Mouse (Mus musculus): ENCODE measurements around the gene Dhrs3.

Dhrs3 gene

DNA sequence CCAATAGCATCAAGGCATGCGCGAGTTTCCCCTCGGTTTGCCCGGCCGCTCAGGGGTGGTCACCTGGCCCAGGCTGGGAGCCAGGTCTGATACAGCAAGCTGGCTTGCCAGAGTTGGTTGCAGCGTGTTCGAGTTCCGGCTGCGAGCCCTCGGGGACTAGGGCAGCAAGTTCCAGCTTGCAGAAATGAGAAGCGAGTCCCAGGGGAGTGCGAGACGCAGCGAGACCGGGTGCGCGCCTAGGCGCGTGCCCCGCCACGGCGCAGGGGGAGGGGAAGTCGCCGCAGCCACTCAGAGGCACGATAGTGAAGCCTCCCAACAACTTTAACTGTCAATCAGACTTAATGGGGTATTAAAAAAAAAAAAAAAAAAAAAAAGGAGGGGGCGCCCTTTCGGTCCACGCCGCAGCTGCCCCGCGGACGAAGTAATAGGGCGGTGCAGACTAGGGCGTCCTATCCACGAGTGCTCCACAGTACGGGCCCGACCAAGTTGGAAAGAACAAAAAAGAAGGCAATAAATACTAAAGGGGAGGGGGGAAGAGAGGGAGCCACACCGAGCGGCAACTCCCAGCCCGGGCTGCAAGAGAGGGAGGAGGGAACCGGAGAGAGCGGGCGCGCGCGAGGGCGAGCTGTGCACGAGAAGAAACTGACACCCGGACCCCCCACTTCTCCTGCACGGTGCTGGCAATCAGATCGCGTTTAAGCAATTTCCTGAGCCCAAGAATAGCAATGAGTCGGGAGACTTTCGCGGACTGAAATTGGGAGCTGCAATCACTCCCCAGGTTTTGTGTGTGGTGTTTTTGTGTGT is at the start of gene Dhrs3:
TSS of gene Dhrs3 (plus strand) at position 695 of the 804 bp plus-strand sequence.
- peak; percentile 92 to 93 for DNase-seq (ENCODE audit: low spot score in 2 of 2)

DNA sequence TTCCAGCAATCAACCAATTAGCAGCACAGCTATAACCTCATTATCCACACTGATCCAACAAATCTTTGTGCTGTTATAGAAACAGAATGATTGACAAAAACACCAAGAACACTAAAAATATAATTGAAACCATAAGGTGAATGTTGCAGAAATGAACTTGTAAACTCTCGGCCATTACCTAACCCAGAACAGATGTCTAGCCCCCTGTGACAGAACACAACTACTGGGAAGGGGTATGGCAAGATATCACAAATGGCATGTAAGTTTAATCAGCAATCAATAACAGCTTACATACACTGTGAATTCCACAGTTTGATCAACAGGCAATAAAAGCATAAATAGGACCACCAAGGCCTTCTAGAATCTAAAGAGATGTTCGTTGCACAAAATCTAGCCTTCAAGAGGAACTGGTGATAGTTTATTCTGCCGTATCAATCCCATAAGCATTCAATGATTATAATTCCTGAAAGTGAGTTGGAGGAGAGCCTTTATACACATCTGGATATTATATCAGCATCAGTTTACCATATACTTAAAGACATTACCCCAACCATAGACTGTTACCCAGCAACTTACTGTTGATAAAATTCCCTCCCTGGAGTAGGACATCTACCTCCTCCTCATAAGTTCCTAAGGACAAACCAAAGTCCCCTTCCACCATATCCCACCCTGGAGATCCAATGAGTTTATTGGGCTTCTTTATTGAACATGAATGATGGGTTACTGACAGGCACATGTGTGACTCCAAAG is 30.7 kb upstream of the Dhrs3 start:
- DNase-seq (ENCODE audit: low spot score in 2 of 2) = no peak

DNA sequence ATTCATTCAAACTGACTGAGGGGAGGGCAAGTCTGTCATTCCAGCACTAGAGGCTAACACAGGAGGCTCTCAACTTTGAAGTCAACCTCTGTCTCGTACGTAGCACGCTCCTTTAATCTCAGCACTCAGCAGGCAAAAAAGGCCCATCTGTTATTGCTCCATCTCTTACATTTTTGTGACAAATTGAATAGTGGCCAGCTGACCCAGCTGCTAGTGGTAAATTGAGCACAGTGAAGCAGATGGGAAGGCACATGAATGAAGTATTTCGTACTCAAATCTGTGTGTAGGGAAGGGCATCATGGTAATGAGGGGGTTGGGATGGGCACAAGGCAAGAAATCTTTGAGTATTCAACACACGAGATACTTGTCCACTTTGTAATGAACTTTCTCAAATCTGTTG is 24.7 kb upstream of the Dhrs3 start:
- no peak for DNase-seq (ENCODE audit: low spot score in 2 of 2)

DNA sequence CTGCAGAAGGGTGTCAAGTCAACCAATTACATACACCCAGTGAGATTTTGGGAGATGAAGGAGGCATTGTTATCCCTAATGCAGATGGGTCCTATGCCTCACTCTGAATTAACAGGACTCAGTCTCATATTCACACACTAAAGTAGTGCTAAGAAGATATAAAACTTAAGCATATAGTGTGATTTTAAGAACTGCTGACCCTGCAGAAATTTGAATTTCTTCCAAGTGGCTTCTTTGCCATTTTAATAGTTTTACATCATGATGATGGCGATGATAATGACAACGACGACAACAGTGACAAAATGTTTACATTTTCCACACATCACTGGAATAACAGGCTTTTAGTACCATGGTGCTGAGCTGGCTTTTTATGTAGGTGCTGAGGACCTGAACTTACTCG is 24.0 kb upstream of the Dhrs3 start:
- no peak for DNase-seq (ENCODE audit: low spot score in 2 of 2)

DNA sequence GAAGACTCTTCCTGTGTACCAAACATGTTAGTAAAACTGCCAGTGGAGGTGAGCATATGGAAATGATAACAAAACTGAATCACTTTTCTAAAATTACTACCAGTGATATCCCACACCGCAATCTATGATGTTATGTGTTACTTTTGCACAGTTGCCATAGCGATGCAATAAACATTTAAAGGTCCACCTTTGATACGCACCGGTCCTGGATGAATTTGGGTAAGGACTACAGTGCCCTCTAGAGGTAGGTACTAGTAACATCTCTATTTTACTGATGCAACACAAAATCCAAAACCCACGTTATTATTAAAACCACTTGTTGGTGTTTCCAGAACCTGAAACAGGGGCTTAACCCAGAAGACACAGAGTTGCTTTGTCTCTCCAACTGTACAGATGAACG is 19.7 kb upstream of the Dhrs3 start:
- DNase-seq (ENCODE audit: low spot score in 2 of 2) = no peak

DNA sequence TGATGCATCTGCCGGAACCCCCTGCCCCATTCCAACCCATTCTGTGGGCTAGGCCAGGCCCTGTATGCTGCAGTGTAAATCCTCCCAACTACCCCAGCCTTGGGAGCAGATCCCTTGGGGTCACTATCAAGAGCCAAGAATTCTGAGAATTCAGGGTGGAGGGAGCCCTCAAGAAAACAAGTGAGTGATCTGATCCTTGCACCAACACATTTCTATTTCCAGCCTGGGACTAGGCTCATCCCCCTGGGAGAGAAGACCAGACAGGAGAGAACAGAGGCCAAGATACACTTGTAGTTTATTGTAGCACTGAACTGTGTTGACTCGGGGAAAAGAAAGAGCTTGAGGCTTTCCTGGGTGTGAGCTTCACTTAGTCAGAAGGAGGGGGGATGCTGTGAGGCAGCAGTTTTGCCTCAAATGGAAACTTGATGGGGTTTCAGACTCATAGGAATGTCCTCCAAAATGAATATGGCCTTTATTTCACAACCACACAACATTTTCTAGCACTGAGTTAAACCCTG is 17.0 kb upstream of the Dhrs3 start:
- no peak for DNase-seq (ENCODE audit: low spot score in 2 of 2)

DNA sequence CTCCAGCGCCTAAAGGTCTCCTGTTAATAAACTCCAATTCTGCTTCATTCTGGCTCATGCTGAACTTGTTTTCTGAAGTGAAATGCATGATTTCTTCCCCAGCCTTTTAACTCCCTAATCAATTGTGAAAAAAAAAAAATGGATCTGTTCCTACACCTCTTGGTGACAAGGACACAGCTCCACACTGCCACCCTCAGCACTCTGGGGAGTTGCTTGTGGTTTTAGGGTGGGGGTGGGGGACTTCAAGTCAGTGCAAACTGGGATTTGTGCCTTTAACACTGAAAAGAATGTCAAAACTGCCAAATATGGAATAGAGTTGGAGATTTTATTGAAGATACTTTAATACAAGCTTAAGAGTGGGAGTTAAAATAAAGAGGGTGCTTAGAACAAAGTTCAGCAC is 13.1 kb upstream of the Dhrs3 start:
- DNase-seq (ENCODE audit: low spot score in 2 of 2) = no peak

DNA sequence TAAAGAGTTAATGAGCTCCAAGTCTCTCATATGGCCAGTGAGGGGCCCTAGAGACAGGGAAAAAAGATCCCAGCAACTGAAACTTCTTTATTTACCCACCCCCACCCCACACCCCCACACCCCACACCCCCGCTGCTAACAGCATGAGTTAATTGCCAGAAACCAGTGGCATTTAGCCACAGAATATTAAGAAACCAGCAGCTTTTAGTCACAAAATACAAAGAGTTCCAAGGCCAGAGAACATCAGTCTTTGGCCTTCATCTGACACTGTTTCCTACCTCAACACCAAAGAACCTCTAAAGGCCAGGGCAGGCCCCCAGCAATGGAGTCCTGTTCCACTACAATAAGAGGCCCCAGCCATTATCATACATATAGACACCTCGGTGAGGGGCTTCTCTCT is 11.3 kb upstream of the Dhrs3 start:
- no peak for DNase-seq (ENCODE audit: low spot score in 2 of 2)

DNA sequence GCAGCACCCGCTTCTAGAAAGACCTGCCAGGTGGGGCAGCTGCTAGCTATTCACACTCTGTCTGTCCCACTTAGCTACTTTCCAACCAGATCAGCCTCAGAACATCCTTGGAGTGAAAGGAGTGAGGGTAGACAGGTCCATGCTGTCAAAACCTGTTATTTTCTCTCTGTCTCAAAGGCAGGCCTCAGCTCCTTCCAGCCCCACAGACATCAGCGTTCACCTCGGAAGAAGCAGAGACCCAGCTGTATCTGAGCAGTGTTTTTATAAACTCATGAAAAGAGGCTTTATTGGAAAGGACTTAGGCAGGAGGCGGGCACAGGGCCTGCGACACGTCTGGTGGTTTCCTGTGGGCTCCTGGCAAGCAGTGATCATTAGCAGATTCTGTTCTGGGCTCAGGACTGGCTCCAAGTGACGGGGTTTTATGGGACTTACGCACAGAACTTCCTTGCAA is 9.7 kb upstream of the Dhrs3 start:
- no peak for DNase-seq (ENCODE audit: low spot score in 2 of 2)

DNA sequence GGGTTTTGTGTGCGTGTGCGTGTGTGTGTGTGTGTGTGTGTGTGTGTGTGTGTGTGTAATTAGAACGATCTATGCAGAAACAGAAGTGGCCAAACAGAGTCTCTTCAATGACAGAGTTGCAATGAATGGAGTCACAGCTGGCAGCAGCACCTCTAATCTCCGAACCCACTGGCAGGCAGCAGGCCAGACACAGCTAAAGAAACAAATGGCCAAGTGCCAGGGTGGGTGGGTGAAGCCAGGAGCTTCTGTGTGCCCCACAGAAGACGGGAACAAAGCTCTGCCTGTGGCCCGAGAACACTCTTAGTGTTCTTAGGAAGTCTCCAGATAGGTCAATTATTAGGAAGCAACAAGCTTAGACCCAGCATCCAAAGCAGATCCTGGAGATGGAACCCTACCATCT is 6.2 kb upstream of the Dhrs3 start:
- DNase-seq (ENCODE audit: low spot score in 2 of 2) = no peak

DNA sequence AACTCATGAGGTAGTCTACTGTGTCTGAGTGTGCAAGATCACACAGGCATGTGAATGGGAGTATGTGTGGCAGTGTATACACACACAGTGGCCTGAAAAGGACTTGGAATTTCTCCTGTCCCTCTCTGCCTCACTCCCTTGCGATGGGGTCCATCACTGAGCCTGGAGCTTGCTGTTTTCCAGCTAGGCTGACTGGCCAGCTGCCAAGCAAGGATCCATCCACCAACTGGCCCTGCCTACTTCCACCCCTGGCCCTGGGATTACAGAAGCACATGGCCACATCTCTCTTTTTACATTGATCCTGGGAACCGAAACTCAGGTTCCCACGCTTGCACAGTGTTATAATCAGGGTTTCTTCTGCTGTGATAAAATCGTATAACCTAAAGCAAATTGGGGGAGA is 3.9 kb upstream of the Dhrs3 start:
- DNase-seq (ENCODE audit: low spot score in 2 of 2) = no peak

DNA sequence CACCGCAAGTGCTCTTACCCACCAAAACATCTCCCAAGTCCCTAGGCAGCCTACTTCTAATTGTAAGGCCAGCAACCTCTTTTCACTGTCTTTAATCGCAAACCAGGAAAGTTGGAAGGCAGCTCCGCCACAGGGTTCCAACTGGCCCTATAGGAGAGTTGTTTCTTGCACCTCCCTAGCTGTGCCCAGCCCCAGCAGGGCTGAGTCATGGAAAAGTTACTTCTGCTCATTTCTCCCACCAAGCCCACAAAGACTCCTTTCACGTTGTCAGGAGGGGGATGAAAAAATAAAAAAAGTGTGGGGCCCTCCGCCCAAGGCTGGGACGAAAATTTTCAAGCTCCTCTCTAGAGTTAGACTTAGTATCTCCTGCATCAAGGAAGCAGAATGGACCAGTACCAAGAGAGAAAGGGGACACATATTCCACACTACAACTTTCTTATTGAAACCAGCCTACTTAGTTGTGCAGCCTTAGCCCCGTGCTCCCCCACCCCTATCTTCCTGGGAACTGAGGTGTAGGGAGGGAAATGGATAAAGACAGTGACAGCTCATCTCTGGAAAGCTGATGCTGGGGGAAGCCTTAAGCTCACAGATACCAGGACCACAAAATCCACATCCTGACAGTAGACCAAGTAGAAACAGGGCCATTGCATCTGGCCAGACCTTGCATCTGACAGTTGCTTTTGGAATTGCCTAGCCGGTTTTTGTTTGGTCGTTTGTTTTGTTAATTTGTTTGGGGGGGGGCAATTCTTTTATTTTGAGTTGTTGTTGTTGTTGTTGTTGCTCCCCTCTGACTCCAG is 2.9 kb upstream of the Dhrs3 start:
- no peak for DNase-seq (ENCODE audit: low spot score in 2 of 2)

DNA sequence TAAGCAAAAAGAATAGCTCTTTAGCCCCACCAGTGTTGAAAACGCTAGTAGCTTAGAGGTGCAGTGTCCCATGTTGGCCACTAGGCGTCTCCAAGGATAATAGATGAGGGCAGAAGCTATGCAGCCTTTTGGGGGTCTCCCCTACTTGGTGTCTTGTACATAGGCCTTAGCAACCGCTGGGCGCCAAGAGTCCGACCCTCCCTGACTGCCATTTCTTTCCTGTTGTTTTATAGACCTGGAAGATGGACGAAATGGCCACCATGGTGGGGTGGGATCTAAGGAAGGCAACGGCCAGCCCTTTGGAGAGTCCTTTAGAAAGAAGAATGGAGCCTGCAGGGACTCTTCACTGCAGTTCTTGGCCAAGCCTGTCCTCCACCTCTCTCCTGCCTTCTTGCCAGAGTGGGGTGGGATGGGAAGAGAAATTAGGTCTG is 1.9 kb upstream of the Dhrs3 start:
- peak; percentile 56 to 61 for DNase-seq (ENCODE audit: low spot score in 2 of 2)

DNA sequence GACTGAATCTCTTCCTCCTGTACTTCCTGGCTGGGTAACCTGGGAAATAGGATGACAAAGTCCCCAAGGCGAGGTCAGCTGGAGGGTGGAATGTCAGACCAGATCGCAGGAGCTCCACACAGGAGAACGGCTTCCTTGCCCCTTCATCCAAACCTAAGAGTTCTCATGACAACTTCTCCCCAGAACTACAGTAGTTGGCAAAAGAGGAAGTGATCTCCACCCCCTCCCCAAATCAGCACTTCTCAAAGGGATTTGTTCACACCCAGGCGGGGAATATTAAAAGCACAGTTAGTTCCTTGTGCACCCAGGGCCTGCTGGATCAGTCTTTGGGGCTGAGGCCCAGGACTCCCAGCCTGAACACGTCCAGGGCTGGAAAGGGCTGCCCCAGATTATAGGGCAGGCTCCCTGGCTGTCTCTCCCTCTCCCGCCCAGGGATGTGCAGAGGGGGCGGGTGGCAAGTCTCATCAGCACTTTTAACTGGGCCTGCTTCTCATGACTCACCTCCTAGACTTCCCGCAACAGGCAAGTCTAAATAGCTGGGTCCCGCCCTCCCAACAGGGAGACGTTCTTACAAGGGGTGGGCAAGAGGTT is 1.4 kb upstream of the Dhrs3 start:
- peak in 1 of 2 experiments; percentile 30 for DNase-seq (ENCODE audit: low spot score in 2 of 2)

DNA sequence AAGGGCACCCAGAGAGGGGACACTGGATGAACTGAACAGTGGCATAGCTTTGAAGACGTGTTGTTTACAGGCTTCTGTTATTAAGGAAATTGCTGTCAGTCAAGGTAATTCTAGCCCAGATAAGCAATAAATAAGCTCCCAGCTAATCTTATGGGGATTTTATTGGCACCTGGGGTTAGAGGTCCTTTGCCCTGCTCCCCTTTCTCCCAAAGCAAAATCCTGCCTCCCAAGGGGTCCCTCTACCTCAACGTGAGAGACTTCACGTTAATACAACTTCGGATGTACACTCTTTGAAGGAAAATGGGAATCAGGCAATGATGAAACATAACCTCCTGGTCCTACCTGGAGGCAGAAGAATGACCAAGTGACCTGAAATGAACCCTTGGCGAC is 889 bp upstream of the Dhrs3 start:
- DNase-seq (ENCODE audit: low spot score in 2 of 2) = no peak

DNA sequence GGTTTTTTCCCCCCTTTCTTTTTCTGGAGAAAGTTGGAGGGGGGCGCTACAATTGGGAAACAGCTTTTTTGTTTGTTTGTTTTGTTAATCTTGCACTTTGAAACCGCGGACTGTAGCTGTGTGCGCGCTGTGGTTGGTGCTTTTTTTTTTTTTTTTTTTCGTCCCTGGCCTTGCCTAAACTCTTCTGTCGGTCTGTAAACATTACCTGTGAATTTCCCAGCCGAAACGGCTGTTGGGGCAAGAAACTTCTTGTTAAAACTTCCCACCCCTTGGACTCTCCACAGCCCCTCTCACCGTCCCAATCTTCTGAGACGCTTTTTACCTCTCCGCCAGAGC is 278 bp downstream of the Dhrs3 start:
- no peak for DNase-seq (ENCODE audit: low spot score in 2 of 2)

DNA sequence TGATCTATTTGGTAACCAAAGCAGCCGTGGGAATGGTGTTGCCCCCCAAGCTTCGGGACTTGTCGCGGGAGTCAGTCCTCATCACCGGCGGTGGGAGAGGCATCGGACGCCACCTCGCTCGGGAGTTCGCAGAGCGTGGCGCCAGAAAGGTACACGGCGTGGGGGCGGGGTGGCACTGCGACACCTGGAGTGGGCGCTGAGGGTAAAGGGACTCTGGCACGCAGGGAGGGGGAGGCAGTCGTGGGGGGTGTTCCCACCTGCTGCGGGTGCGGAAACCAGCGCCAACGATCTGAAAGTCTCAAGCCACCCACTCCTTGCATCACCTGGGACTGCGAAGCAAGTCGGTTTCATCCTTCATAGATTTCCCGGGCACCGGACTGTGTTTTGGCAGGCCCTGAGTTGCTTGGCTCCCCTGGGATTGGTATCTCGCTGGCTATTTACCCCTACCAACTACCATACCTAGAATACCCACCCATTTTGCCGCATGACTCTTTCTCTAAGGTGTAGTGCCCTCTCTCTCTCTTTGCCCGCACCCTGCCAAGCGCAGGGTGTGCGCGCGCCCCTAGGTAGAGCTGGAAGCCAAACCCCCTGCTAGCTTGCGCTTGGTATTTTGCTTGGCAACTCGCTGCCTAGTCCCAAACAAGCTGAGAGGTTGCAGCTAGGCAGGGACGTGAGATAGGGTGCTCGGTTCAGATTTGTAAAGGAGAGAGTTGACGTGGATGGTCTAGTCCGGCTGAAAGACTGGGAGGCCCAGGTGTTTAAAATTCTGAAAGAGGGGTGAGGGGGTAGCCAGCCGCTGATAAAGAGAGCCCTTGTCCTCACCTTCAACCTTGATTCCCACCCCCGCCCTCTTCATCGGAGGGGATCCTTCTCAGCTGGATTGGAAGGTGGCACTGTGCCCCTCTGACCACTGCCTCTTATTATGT is 1.2 kb downstream of the Dhrs3 start:
- peak; percentile 32 to 35 for DNase-seq (ENCODE audit: low spot score in 2 of 2)

DNA sequence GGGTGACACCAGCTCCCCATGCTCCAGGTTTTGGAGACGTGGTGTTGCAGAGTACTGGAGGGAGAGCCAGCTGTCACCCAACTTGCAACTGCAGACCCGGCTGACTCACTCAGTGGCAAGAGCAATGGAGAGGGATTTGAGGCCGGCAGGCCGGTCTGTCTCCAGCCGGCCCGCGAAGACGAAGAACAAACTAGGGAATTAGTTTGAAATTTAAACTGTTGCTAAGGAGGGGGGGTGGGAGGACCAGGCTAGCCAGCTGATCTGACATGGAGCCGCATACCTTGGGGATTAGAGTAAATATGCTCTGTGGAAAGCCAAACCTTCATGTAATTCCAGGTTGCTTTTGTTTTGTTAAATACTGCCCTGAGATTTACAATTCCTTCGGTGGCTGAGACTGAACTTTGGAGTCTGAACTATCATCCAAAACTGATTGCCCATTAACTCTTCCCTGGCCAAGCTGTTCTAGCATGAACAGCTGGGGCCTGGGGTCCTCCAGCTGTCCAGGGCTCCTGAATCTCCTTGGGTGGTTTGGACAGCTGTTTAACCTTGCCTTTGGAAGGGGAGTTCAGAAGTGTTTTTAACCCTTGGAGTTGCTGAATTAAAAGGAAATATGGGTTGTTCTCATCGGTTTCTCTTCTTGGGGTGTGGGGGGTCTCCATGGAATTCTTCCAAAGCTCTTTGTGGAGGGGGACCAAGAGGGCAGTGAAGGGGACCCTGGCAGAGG is 2.0 kb downstream of the Dhrs3 start:
- DNase-seq (ENCODE audit: low spot score in 2 of 2) = no peak

DNA sequence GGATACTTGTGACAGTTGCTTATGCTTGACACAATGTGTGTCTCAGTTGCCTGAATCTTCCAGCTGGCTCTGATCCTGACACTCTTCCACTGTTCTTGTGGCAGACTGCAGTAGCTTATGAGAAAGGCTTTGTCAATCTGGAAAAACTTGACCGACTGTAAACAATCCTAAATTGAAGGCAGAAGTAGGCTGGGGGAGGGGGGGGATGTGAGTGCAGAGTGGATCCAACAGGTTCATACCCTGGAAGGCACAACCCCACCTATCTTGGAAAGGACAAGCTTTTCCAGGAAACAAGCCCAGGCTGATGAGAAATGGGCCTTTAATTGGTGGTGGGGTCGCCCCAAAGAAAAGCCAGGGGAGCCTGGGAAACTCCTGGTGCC is 2.6 kb downstream of the Dhrs3 start:
- DNase-seq (ENCODE audit: low spot score in 2 of 2) = no peak

DNA sequence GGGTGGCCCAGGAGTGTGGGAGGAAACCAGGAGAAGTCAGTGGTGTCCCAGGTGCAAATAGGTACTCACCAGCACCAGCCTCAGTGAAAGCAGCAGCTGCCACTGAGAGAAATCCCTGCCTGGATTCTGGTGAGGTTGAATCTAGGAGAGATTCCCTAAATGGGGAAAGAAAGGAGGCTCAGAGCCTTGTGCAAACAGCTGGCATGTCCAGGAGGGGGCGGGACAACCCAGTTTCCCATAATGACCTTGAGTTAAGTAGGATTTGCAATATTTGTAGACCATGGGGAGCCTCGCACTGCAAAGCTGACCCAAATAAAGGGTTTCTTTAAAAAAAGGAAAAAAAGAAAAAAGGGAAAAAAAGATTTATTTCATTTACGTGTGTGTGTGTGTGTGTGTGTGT is 3.7 kb downstream of the Dhrs3 start:
- no peak for DNase-seq (ENCODE audit: low spot score in 2 of 2)
